Mouse (Mus musculus) intestine, embryonic 14.5 days (tissue): ENCODE measurements around the gene 2810006K23Rik. TPM values are rescaled to one million over a fixed set of nuclear protein-coding genes. Genes with fewer than 3 reads are reported as not detected.
"Not testable (repeated sequence)": the region's sequence is repeated elsewhere in the genome, so short reads cannot be mapped to it uniquely, and the experiment has no call there.

Experiments
- ATAC-seq: fragments of 200-750 bp; cut with Nextera tagmentation; replicated peaks from 2 replicates; pipeline ENCODE4 v1.8.0; 2017; ENCODE audit warnings: low read depth, moderate number of reproducible peaks, moderate TSS enrichment, moderate library complexity; ENCODE audit not compliant: low FRiP score, low TSS enrichment
- DNase-seq: peaks from one replicate; pipeline ENCODE4 v3.0.0-alpha.2; 2018; ENCODE audit warnings: low spot score
- H3K27ac ChIP-seq: fragments of 300-500 bp; sonication (generic); 2 replicates; pipeline ENCODE4 v1.5.1; 2014; ENCODE audit warnings: low read depth, mild to moderate bottlenecking, control low read depth
- H3K27me3 ChIP-seq: fragments of 300-500 bp; sonication (generic); replicated peaks from 2 replicates; pipeline ENCODE4 v1.6.1; 2014; ENCODE audit warnings: low read length, control low read depth; ENCODE audit not compliant: control insufficient read depth, insufficient read depth
- H3K36me3 ChIP-seq: fragments of 300-500 bp; sonication (generic); 2 replicates; pipeline ENCODE4 v1.6.1; 2014; ENCODE audit warnings: low read length, control low read depth; ENCODE audit not compliant: control insufficient read depth, insufficient read depth
- H3K4me1 ChIP-seq: fragments of 300-500 bp; sonication (generic); replicated peaks from 2 replicates; pipeline ENCODE4 v1.6.1; 2014; ENCODE audit warnings: low read length, control low read depth, mixed read lengths; ENCODE audit not compliant: control insufficient read depth, insufficient read depth
- H3K4me2 ChIP-seq: fragments of 300-500 bp; sonication (generic); 2 replicates; pipeline ENCODE4 v1.6.1; 2014; ENCODE audit warnings: low read length
- H3K4me3 ChIP-seq: fragments of 300-500 bp; sonication (generic); 2 replicates; pipeline ENCODE4 v1.5.1; 2014; ENCODE audit warnings: low read depth, low read length, control low read depth, mixed read lengths
- H3K9ac ChIP-seq: fragments of 300-500 bp; sonication (generic); 2 replicates; pipeline ENCODE4 v1.6.1; 2014; ENCODE audit warnings: mild to moderate bottlenecking, low read length
- H3K9me3 ChIP-seq: fragments of 300-500 bp; sonication (generic); 2 replicates; pipeline ENCODE4 v1.6.1; 2016; ENCODE audit warnings: low read length, control low read depth; ENCODE audit not compliant: control insufficient read depth
- WGBS: fragments of 180-500 bp; shearing (Covaris S2); extraction: QIAGEN DNeasy Blood & Tissue Kit; methylation state at CpG from one replicate; pipeline ENCODE4 v1.1.7; 2014; 5-methylcytosine and 5-hydroxymethylcytosine counted together
- polyA plus RNA-seq: library from polyadenylated mRNA; unstranded; fragments of >200 nt; fragmentation: Nextera tagmentation; extraction: Ambion mirVana; gene quantifications from 2 replicates; pipeline ENCODE4 v1.2.1, GENCODE M21; 2014

The 2810006K23Rik gene
- polyA plus RNA-seq, 1 experiment from 2014 or later = 11.6 TPM

- no peak overlapping the region for H3K4me2 ChIP-seq
- H3K9me3 ChIP-seq = no peaks in the 10 kb centered on the region
- peak; percentile 83 for ATAC-seq
- no peak overlapping the region for H3K4me3 ChIP-seq
- H3K27ac ChIP-seq = no peak overlapping the region
- no peak for DNase-seq
- H3K27me3 ChIP-seq = no peaks in the 10 kb centered on the region
- peaks cover 52% of the 10 kb centered on the region for H3K36me3 ChIP-seq
- H3K9ac ChIP-seq = no peak overlapping the region
- no peaks in the 10 kb centered on the region for H3K4me1 ChIP-seq
- WGBS = 64% methylated on average over 4 of the region's 4 CpGs
Measured at GRCm38 (mm10) chr5:124300132-124300531, 27.8 kb upstream of the 2810006K23Rik start.

GRCm38 (mm10) chr5:124302853-124303252 is 25.0 kb upstream of the 2810006K23Rik start:
- not testable (repeated sequence) for H3K4me2 ChIP-seq, H3K9ac ChIP-seq, H3K27me3 ChIP-seq, H3K4me1 ChIP-seq, H3K27ac ChIP-seq, DNase-seq, H3K4me3 ChIP-seq, H3K9me3 ChIP-seq, ATAC-seq
- 96% methylated on average over 6 of the region's 6 CpGs for WGBS
- peaks cover 51% of the 10 kb centered on the region for H3K36me3 ChIP-seq

GRCm38 (mm10) chr5:124309155-124309554 is 18.7 kb upstream of the 2810006K23Rik start:
- Histone ChIP-seq H3K4me1 (no peaks in the 10 kb centered on the region), H3K4me3 (no peak overlapping the region), H3K9me3 (peaks cover 6% of the 10 kb centered on the region), H3K4me2 (no peak overlapping the region), H3K36me3 (peaks cover 62% of the 10 kb centered on the region), H3K27ac (no peak overlapping the region), H3K9ac (no peak overlapping the region), H3K27me3 (no peaks in the 10 kb centered on the region)
- DNase-seq = no peak
- 91% methylated on average over 10 of the region's 10 CpGs for WGBS
- ATAC-seq = no peak

- Histone ChIP-seq H3K27me3 (no peaks in the 10 kb centered on the region), H3K4me2 (no peak overlapping the region), H3K36me3 (peaks cover 72% of the 10 kb centered on the region), H3K4me1 (no peaks in the 10 kb centered on the region), H3K4me3 (no peak overlapping the region), H3K27ac (no peak overlapping the region), H3K9ac (no peak overlapping the region), H3K9me3 (peaks cover 6% of the 10 kb centered on the region)
- 96% methylated on average over 10 of the region's 11 CpGs for WGBS
- DNase-seq = no peak
- ATAC-seq = no peak
Measured at GRCm38 (mm10) chr5:124310091-124310490, 17.8 kb upstream of the 2810006K23Rik start.

- Histone ChIP-seq H3K36me3 (peaks cover 62% of the 10 kb centered on the region), H3K4me3 (no peak overlapping the region), H3K9ac (no peak overlapping the region), H3K27ac (no peak overlapping the region), H3K27me3 (no peaks in the 10 kb centered on the region), H3K9me3 (peaks cover 6% of the 10 kb centered on the region), H3K4me1 (no peaks in the 10 kb centered on the region), H3K4me2 (no peak overlapping the region)
- ATAC-seq = no peak
- 90% methylated on average over 9 of the region's 9 CpGs for WGBS
- no peak for DNase-seq
Measured at GRCm38 (mm10) chr5:124315498-124315897, 12.4 kb upstream of the 2810006K23Rik start.

- peaks cover 57% of the 10 kb centered on the region for H3K36me3 ChIP-seq
Measured at GRCm38 (mm10) chr5:124315941-124316340, 11.9 kb upstream of the 2810006K23Rik start.

GRCm38 (mm10) chr5:124317648-124318047 is 10.2 kb upstream of the 2810006K23Rik start:
- H3K4me2 ChIP-seq = no peak overlapping the region
- no peaks in the 10 kb centered on the region for H3K4me1 ChIP-seq
- no peak overlapping the region for H3K9ac ChIP-seq
- H3K27ac ChIP-seq = no peak overlapping the region
- ATAC-seq (no peak), DNase-seq (no peak)
- H3K27me3 ChIP-seq = no peaks in the 10 kb centered on the region
- WGBS = 80% methylated on average over 7 of the region's 7 CpGs
- no peak overlapping the region for H3K4me3 ChIP-seq
- peaks cover 42% of the 10 kb centered on the region for H3K36me3 ChIP-seq
- H3K9me3 ChIP-seq = no peaks in the 10 kb centered on the region; the same call in 1 of the 2 replicates

More at GRCm38 (mm10) chr5:124315941-124316340, 11.9 kb upstream of the 2810006K23Rik start:
- 92% methylated on average over 11 of the region's 11 CpGs for WGBS
- no peak overlapping the region for H3K4me2 ChIP-seq
- H3K4me3 ChIP-seq = no peak overlapping the region
- peaks cover 6% of the 10 kb centered on the region for H3K9me3 ChIP-seq
- DNase-seq = no peak
- ATAC-seq = no peak
- H3K9ac ChIP-seq = no peak overlapping the region
- no peaks in the 10 kb centered on the region for H3K27me3 ChIP-seq
- no peak overlapping the region for H3K27ac ChIP-seq
- no peaks in the 10 kb centered on the region for H3K4me1 ChIP-seq

GRCm38 (mm10) chr5:124326829-124327228 is 1.1 kb upstream of the 2810006K23Rik start:
- WGBS = 4% methylated on average over 8 of the region's 8 CpGs
- peak; percentile 63 for DNase-seq
- no peaks in the 10 kb centered on the region for H3K9me3 ChIP-seq
- H3K4me3 ChIP-seq = peak overlapping the region; percentile 67
- H3K27ac ChIP-seq = no peak overlapping the region
- H3K36me3 ChIP-seq = peaks cover 11% of the 10 kb centered on the region; the same call in 1 of the 2 replicates
- H3K27me3 ChIP-seq = no peaks in the 10 kb centered on the region
- peaks cover 11% of the 10 kb centered on the region for H3K4me1 ChIP-seq
- peak overlapping the region; percentile 57 for H3K9ac ChIP-seq
- ATAC-seq = no peak
- H3K4me2 ChIP-seq = peak overlapping the region; percentile 78

- Histone ChIP-seq H3K9me3 (no peaks in the 10 kb centered on the region), H3K4me1 (peaks cover 14% of the 10 kb centered on the region), H3K27me3 (no peaks in the 10 kb centered on the region), H3K36me3 (no peaks in the 10 kb centered on the region), H3K4me2 (no peak overlapping the region), H3K27ac (no peak overlapping the region), H3K4me3 (no peak overlapping the region), H3K9ac (no peak overlapping the region)
- 90% methylated on average over 6 of the region's 6 CpGs for WGBS
- ATAC-seq (no peak), DNase-seq (no peak)
Measured at GRCm38 (mm10) chr5:124330086-124330485, 2.2 kb downstream of the 2810006K23Rik start.
